Mouse (Mus musculus) heart, adult 2 months (tissue): ENCODE results near the gene Gm9758.
"Not testable (repeated sequence)": the region's sequence is repeated elsewhere in the genome, so short reads cannot be mapped to it uniquely, and the experiment has no call there.

Source experiments
- CTCF ChIP-seq: fragments of 200-600 bp; IDR thresholded peaks from 2 replicates; pipeline ENCODE4 v1.8.1; 2022; ENCODE audit warnings: antibody characterized with exemption, mild to moderate bottlenecking, moderate library complexity
- EP300 ChIP-seq: fragments of 200-500 bp; IDR thresholded peaks from 2 replicates; pipeline ENCODE4 v1.6.1; 2011; ENCODE audit warnings: low read depth, low read length, control low read depth; ENCODE audit not compliant: insufficient read depth

- TF ChIP-seq CTCF, EP300: not testable (repeated sequence)
Observed at GRCm38 (mm10) chr5:14885291-14885690, 29.4 kb downstream of the Gm9758 start.
